Mouse (Mus musculus) small intestine, adult 2 months (tissue): ENCODE results near the gene Trappc12.

Source experiments
- CTCF ChIP-seq: fragments of 200-500 bp; IDR thresholded peaks from 2 replicates; pipeline ENCODE4 v1.5.1; 2012; ENCODE audit warnings: low read depth, mild to moderate bottlenecking, control low read depth, inconsistent platforms, low read length, moderate library complexity, mixed read lengths; ENCODE audit not compliant: insufficient replicate concordance, insufficient read length; ENCODE audit errors: extremely low read depth
- POLR2A ChIP-seq: fragments of 200-500 bp; IDR thresholded peaks from 2 replicates; pipeline ENCODE4 v1.6.1; 2012; ENCODE audit warnings: low read depth, mild to moderate bottlenecking, control low read depth, inconsistent platforms, low read length, moderate library complexity

DNA sequence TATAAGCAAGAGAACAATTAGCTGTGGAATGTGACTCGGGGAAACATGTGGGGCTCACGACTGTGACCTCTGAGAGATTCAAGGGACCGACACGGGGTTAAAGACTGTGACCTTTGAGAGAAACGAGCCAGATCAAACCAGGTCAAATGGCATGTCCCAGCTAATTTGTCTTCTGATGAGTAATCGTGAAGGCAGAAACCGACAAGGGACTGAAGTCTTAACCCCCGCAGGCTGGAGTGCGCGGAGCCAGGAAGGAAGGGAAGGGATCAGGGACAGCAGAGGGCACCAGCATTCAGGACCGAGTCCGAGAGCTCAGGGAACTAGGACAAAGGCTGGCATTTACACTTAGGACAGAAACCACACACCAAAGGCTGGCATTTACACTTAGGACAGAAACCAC lies 45.9 kb downstream of the Trappc12 start:
- no peak for TF ChIP-seq CTCF
- TF ChIP-seq POLR2A: no peak
